Mouse (Mus musculus): ENCODE results near the gene Nrsn2.

DNA sequence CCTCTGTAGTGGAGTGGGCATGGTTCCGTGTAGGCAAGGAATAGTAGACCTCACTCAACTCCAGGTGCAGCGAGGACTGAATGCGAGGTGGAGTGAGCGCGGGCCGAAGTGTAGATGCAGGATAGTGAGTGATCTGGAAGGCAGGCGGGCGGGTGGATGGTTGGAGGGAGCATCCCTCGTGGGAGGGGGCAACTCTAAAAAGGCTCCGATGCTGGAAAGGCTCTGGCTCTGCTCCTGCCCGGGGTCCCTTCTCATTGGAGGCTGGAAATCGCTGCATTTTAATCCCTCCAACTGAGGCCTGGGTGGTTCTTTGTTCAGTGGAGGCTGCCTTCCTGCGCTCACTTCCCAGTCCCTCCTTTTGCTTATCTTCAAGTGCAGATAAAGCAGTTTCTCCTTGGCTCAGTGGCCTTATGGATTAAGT lies 22.7 kb upstream of the Nrsn2 start:
- TF ChIP-seq CTCF (IDR thresholded peaks at IDR 0.05; ENCODE audit: low read depth, low read length), result no peak
- no peak for TF ChIP-seq GATA1 (IDR thresholded peaks at IDR 0.05; ENCODE audit: borderline replicate concordance, low read length)
